Mouse (Mus musculus) c-Kit-positive CD71-positive TER-119-negative erythroid progenitor cells, embryonic 14.5 days (primary cell): Measurements from ENCODE around the gene Ankrd55.

Experiments used
- DNase-seq: peaks from one replicate; pipeline ENCODE4 v3.0.0-alpha.2; 2013; ENCODE audit warnings: low read depth

Gene Ankrd55

GRCm38 (mm10) chr13:112381476-112381875, 93.2 kb downstream of the Ankrd55 start:
- DNase-seq = no peak

- DNase-seq = no peak
Measured at GRCm38 (mm10) chr13:112382457-112382856, 94.2 kb downstream of the Ankrd55 start.

- DNase-seq = no peak
Measured at GRCm38 (mm10) chr13:112382956-112383355, 94.7 kb downstream of the Ankrd55 start.

GRCm38 (mm10) chr13:112383941-112384659, 95.8 kb downstream of the Ankrd55 start:
- DNase-seq = no peak

GRCm38 (mm10) chr13:112385040-112385439, 96.8 kb downstream of the Ankrd55 start:
- DNase-seq = no peak

GRCm38 (mm10) chr13:112386494-112387075, 98.3 kb downstream of the Ankrd55 start:
- no peak for DNase-seq

GRCm38 (mm10) chr13:112387279-112387678, 99.0 kb downstream of the Ankrd55 start:
- no peak for DNase-seq

GRCm38 (mm10) chr13:112388176-112388575, 99.9 kb downstream of the Ankrd55 start:
- no peak for DNase-seq

GRCm38 (mm10) chr13:112390206-112390605, 102.0 kb downstream of the Ankrd55 start:
- DNase-seq = no peak

GRCm38 (mm10) chr13:112391354-112391753, 103.1 kb downstream of the Ankrd55 start:
- DNase-seq = no peak

GRCm38 (mm10) chr13:112393356-112393755, 105.1 kb downstream of the Ankrd55 start:
- DNase-seq = no peak

GRCm38 (mm10) chr13:112394271-112394670, 106.0 kb downstream of the Ankrd55 start:
- no peak for DNase-seq

GRCm38 (mm10) chr13:112404723-112405122, 116.5 kb downstream of the Ankrd55 start:
- no peak for DNase-seq

- no peak for DNase-seq
Measured at GRCm38 (mm10) chr13:112405184-112405583, 116.9 kb downstream of the Ankrd55 start.

- DNase-seq = no peak
Measured at GRCm38 (mm10) chr13:112406618-112407017, 118.4 kb downstream of the Ankrd55 start.

GRCm38 (mm10) chr13:112407181-112407700, 119.0 kb downstream of the Ankrd55 start:
- no peak for DNase-seq

GRCm38 (mm10) chr13:112407776-112408490, 119.7 kb downstream of the Ankrd55 start:
- no peak for DNase-seq

GRCm38 (mm10) chr13:112408701-112409100, 120.5 kb downstream of the Ankrd55 start:
- no peak for DNase-seq

GRCm38 (mm10) chr13:112409331-112409730, 121.1 kb downstream of the Ankrd55 start:
- DNase-seq = no peak

GRCm38 (mm10) chr13:112409851-112410250, 121.6 kb downstream of the Ankrd55 start:
- no peak for DNase-seq

- no peak for DNase-seq
Measured at GRCm38 (mm10) chr13:112410461-112410860, 122.2 kb downstream of the Ankrd55 start.

GRCm38 (mm10) chr13:112411216-112411822, 123.1 kb downstream of the Ankrd55 start:
- no peak for DNase-seq
